Mouse (Mus musculus): ENCODE results near the gene Ptgfrn. TPM values are rescaled to one million over a fixed set of nuclear protein-coding genes. Genes with fewer than 3 reads are reported as not detected.

The Ptgfrn gene
- polyA plus RNA-seq, 1 experiment from 2014 or later: 6.1 TPM

GRCm38 (mm10) chr3:101078344-101078743 is 31.7 kb downstream of the Ptgfrn start:
- Histone ChIP-seq H3K27ac (no peak overlapping the region), H3K9me3 (no peaks in the 10 kb centered on the region), H3K9ac (replicated peaks) (no peak overlapping the region), H3K4me1 (replicated peaks) (peaks cover 23% of the 10 kb centered on the region), H3K27me3 (no peaks in the 10 kb centered on the region), H3K36me3 (peaks cover 58% of the 10 kb centered on the region), H3K4me2 (no peak overlapping the region), H3K4me3 (replicated peaks) (no peak overlapping the region)
- ATAC-seq (ENCODE audit: insufficient number of reproducible peaks, insufficient read depth, low FRiP score, low TSS enrichment, low read depth): no peak
- WGBS: 93% methylated on average over 1 of the region's 1 CpGs

- WGBS: 91% methylated on average over 6 of the region's 6 CpGs
- ATAC-seq (ENCODE audit: insufficient number of reproducible peaks, insufficient read depth, low FRiP score, low TSS enrichment, low read depth): no peak
- H3K36me3 ChIP-seq: peaks cover 65% of the 10 kb centered on the region
- H3K9ac ChIP-seq (replicated peaks): no peak overlapping the region
- no peaks in the 10 kb centered on the region for H3K9me3 ChIP-seq
- H3K4me1 ChIP-seq (replicated peaks): peaks cover 23% of the 10 kb centered on the region
- no peak overlapping the region for H3K27ac ChIP-seq
- no peaks in the 10 kb centered on the region for H3K27me3 ChIP-seq
- no peak overlapping the region for H3K4me3 ChIP-seq (replicated peaks)
- no peak overlapping the region for H3K4me2 ChIP-seq
These were observed 32.4 kb downstream of the Ptgfrn start for GRCm38 (mm10) chr3:101077710-101078100.

DNA sequence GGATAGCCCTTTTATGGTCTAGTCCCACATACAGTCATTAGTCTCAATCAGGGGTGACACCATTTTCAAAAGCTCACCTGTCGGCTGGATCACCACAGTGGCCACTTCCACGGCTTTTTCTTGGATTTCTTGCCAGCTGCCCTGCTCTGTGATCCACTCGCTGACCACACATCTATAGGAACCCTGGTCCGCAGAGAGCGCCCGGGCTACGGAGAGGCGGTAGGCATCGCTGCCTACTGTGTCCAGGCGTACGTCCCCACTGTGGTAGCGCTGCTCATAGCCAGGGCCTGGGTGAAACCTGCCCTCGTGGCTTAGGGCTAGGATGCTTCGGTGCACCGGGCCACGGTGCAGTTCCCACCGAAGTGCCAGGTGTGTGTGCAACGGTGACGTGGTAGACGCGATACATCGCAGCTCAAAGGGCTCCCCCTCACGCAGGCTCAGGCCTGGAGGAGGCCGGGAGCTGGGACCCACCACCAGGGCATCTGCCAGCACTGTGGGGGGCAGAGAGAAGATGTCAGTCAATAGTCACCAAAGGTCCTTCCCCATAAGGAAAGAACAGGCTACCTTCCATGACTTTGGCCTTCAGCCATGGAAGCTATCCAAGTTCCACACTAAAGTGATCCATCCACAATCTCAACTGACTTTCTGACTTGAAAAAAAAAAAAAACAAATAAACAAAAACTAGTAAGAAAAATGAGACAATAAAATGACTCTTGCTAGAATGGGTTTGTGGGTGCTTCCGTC is 32.9 kb downstream of the Ptgfrn start:
- H3K36me3 ChIP-seq: peaks cover 71% of the 10 kb centered on the region
- peaks cover 21% of the 10 kb centered on the region for H3K4me1 ChIP-seq (replicated peaks)

GRCm38 (mm10) chr3:101075866-101076265 is 34.2 kb downstream of the Ptgfrn start:
- no peak for ATAC-seq (ENCODE audit: insufficient number of reproducible peaks, insufficient read depth, low FRiP score, low TSS enrichment, low read depth)
- Histone ChIP-seq H3K9me3 (no peaks in the 10 kb centered on the region), H3K9ac (replicated peaks) (no peak overlapping the region), H3K4me2 (no peak overlapping the region), H3K4me3 (replicated peaks) (no peak overlapping the region), H3K4me1 (replicated peaks) (peaks cover 13% of the 10 kb centered on the region), H3K27ac (no peak overlapping the region), H3K36me3 (peaks cover 83% of the 10 kb centered on the region), H3K27me3 (no peaks in the 10 kb centered on the region)
- 79% methylated on average over 3 of the region's 3 CpGs for WGBS

More for the DNA sequence above, 32.9 kb downstream of the Ptgfrn start:
- no peaks in the 10 kb centered on the region for H3K27me3 ChIP-seq
- no peak overlapping the region for H3K4me2 ChIP-seq
- H3K27ac ChIP-seq: no peak overlapping the region
- 95% methylated on average over 25 of the region's 25 CpGs for WGBS
- no peak overlapping the region for H3K9ac ChIP-seq (replicated peaks)
- H3K4me3 ChIP-seq (replicated peaks): no peak overlapping the region
- no peak for ATAC-seq (ENCODE audit: insufficient number of reproducible peaks, insufficient read depth, low FRiP score, low TSS enrichment, low read depth)
- no peaks in the 10 kb centered on the region for H3K9me3 ChIP-seq

GRCm38 (mm10) chr3:101073384-101073783 is 36.7 kb downstream of the Ptgfrn start:
- Histone ChIP-seq H3K27ac (no peak overlapping the region), H3K9me3 (no peaks in the 10 kb centered on the region), H3K4me3 (replicated peaks) (no peak overlapping the region), H3K4me1 (replicated peaks) (peaks cover 33% of the 10 kb centered on the region), H3K36me3 (peaks cover 67% of the 10 kb centered on the region), H3K27me3 (no peaks in the 10 kb centered on the region), H3K4me2 (no peak overlapping the region), H3K9ac (replicated peaks) (no peak overlapping the region)
- ATAC-seq (ENCODE audit: insufficient number of reproducible peaks, insufficient read depth, low FRiP score, low TSS enrichment, low read depth): no peak
- WGBS: 82% methylated on average over 9 of the region's 9 CpGs

- peaks cover 60% of the 10 kb centered on the region for H3K36me3 ChIP-seq
- no peak overlapping the region for H3K27ac ChIP-seq
- WGBS: 81% methylated on average over 15 of the region's 15 CpGs
- peaks cover 38% of the 10 kb centered on the region for H3K4me1 ChIP-seq (replicated peaks)
- no peaks in the 10 kb centered on the region for H3K9me3 ChIP-seq
- H3K4me3 ChIP-seq (replicated peaks): no peak overlapping the region
- no peak overlapping the region for H3K4me2 ChIP-seq
- ATAC-seq (ENCODE audit: insufficient number of reproducible peaks, insufficient read depth, low FRiP score, low TSS enrichment, low read depth): no peak
- H3K27me3 ChIP-seq: no peaks in the 10 kb centered on the region
- no peak overlapping the region for H3K9ac ChIP-seq (replicated peaks)
These were observed 37.4 kb downstream of the Ptgfrn start for GRCm38 (mm10) chr3:101072506-101073215.

GRCm38 (mm10) chr3:101071576-101071975 is 38.5 kb downstream of the Ptgfrn start:
- no peak overlapping the region for H3K9ac ChIP-seq (replicated peaks)
- no peak overlapping the region for H3K4me3 ChIP-seq (replicated peaks)
- H3K27me3 ChIP-seq: no peaks in the 10 kb centered on the region
- H3K4me2 ChIP-seq: no peak overlapping the region
- peaks cover 38% of the 10 kb centered on the region for H3K4me1 ChIP-seq (replicated peaks)
- no peak overlapping the region for H3K27ac ChIP-seq
- ATAC-seq (ENCODE audit: insufficient number of reproducible peaks, insufficient read depth, low FRiP score, low TSS enrichment, low read depth): no peak
- H3K9me3 ChIP-seq: no peaks in the 10 kb centered on the region
- peaks cover 53% of the 10 kb centered on the region for H3K36me3 ChIP-seq

DNA sequence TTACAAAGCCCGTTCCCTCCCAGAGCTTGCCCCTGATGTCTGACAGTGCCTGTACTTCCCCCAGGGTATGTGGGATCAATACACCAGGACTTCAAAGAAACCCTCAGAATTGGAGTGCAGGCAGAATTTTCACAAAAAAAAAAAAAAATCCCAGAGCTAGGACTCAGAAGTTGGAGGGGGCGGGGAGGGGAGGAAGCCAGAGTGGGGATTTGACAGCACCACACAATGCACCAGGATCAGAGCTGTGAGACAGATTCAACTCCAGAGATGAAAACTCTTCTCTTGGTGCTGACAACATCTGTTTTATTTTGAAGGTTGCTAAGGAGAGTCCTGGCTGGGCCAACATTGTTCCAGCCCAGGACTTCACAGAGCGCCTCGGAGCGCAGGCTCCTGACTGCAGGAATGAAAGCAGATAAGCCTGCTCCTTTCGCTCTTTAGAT is 39.3 kb downstream of the Ptgfrn start:
- ATAC-seq (ENCODE audit: insufficient number of reproducible peaks, insufficient read depth, low FRiP score, low TSS enrichment, low read depth): 0 out of 2 replicates have a peak, but pooled peaks have one; percentile 29
- Histone ChIP-seq H3K4me3 (replicated peaks) (no peak overlapping the region), H3K9me3 (no peaks in the 10 kb centered on the region), H3K36me3 (peaks cover 46% of the 10 kb centered on the region), H3K4me1 (replicated peaks) (peaks cover 36% of the 10 kb centered on the region), H3K9ac (replicated peaks) (no peak overlapping the region), H3K27me3 (no peaks in the 10 kb centered on the region), H3K4me2 (no peak overlapping the region), H3K27ac (peak overlapping the region; percentile 41; the same call in 1 of the 2 replicates)
- 59% methylated on average over 6 of the region's 6 CpGs for WGBS

GRCm38 (mm10) chr3:101070230-101070795 is 39.8 kb downstream of the Ptgfrn start:
- WGBS: 57% methylated on average over 10 of the region's 10 CpGs
- Histone ChIP-seq H3K27me3 (no peaks in the 10 kb centered on the region), H3K4me3 (replicated peaks) (no peak overlapping the region), H3K4me2 (no peak overlapping the region), H3K36me3 (peaks cover 46% of the 10 kb centered on the region), H3K27ac (0 out of 2 replicates have a peak overlapping the region, but pooled peaks have one; percentile 19), H3K4me1 (replicated peaks) (peaks cover 31% of the 10 kb centered on the region), H3K9ac (replicated peaks) (no peak overlapping the region), H3K9me3 (no peaks in the 10 kb centered on the region)
- no peak for ATAC-seq (ENCODE audit: insufficient number of reproducible peaks, insufficient read depth, low FRiP score, low TSS enrichment, low read depth)

GRCm38 (mm10) chr3:101068701-101069100 is 41.4 kb downstream of the Ptgfrn start:
- no peak for ATAC-seq (ENCODE audit: insufficient number of reproducible peaks, insufficient read depth, low FRiP score, low TSS enrichment, low read depth)
- Histone ChIP-seq H3K4me1 (replicated peaks) (peaks cover 29% of the 10 kb centered on the region), H3K27me3 (no peaks in the 10 kb centered on the region), H3K27ac (no peak overlapping the region; the same call in 1 of the 2 replicates), H3K4me2 (no peak overlapping the region), H3K9ac (replicated peaks) (no peak overlapping the region), H3K4me3 (replicated peaks) (no peak overlapping the region), H3K36me3 (peaks cover 50% of the 10 kb centered on the region), H3K9me3 (no peaks in the 10 kb centered on the region)
- WGBS: 24% methylated on average over 5 of the region's 5 CpGs

GRCm38 (mm10) chr3:101066175-101066574 is 43.9 kb downstream of the Ptgfrn start:
- no peaks in the 10 kb centered on the region for H3K27me3 ChIP-seq
- no peaks in the 10 kb centered on the region for H3K9me3 ChIP-seq
- H3K36me3 ChIP-seq: peaks cover 43% of the 10 kb centered on the region; the same call in 1 of the 2 replicates
- 88% methylated on average over 6 of the region's 6 CpGs for WGBS
- H3K9ac ChIP-seq (replicated peaks): no peak overlapping the region
- no peak overlapping the region for H3K4me2 ChIP-seq
- ATAC-seq (ENCODE audit: insufficient number of reproducible peaks, insufficient read depth, low FRiP score, low TSS enrichment, low read depth): no peak
- H3K4me3 ChIP-seq (replicated peaks): no peak overlapping the region
- no peak overlapping the region for H3K27ac ChIP-seq
- peaks cover 29% of the 10 kb centered on the region for H3K4me1 ChIP-seq (replicated peaks)

All from limb, embryonic 12.5 days (tissue).